Mouse (Mus musculus) olfactory bulb, adult 2 months (tissue): Measurements from ENCODE around the gene Ralgps2. TPM values are rescaled to one million over a fixed set of nuclear protein-coding genes. Genes with fewer than 3 reads are reported as not detected.

Experiments
- H3K27ac ChIP-seq: fragments of 200-500 bp; 2 replicates; pipeline ENCODE4 v1.5.1; 2012; ENCODE audit warnings: low read depth, low read length; ENCODE audit not compliant: insufficient read depth
- H3K4me1 ChIP-seq: fragments of 200-500 bp; 2 replicates; pipeline ENCODE4 v1.6.1; 2012; ENCODE audit warnings: low read length; ENCODE audit not compliant: control insufficient read depth, insufficient read depth
- H3K4me3 ChIP-seq: fragments of 200-500 bp; 2 replicates; pipeline ENCODE4 v1.5.1; 2012; ENCODE audit warnings: mild to moderate bottlenecking, low read depth, low read length, moderate library complexity; ENCODE audit not compliant: insufficient read depth
- CTCF ChIP-seq: fragments of 200-500 bp; IDR thresholded peaks from 2 replicates; pipeline ENCODE4 v1.5.1; 2012; ENCODE audit warnings: low read depth, mild to moderate bottlenecking, low read length, moderate library complexity; ENCODE audit not compliant: insufficient read depth
- POLR2A ChIP-seq: fragments of 200-500 bp; IDR thresholded peaks from 2 replicates; pipeline ENCODE4 v1.6.1; 2012; ENCODE audit warnings: mild to moderate bottlenecking, low read depth, low read length, moderate library complexity; ENCODE audit not compliant: insufficient read depth
- WGBS: fragments of 180-500 bp; shearing (Covaris S2); methylation state at CpG from one replicate; pipeline ENCODE4 v1.1.7; 2018; 5-methylcytosine and 5-hydroxymethylcytosine counted together
- polyA plus RNA-seq: library from polyadenylated mRNA; stranded (reverse); fragments of >200 nt; gene quantifications from 2 replicates; pipeline ENCODE4 v1.2.4, GENCODE M21; 2012; ENCODE audit warnings: low replicate concordance; ENCODE audit not compliant: missing spikeins, insufficient read depth, insufficient read length

The Ralgps2 gene
- polyA plus RNA-seq, 1 experiment: not detected

- no peak for TF ChIP-seq CTCF
- TF ChIP-seq POLR2A: no peak
- Histone ChIP-seq H3K4me3 (no peak overlapping the region), H3K4me1 (peaks cover 2% of the 10 kb centered on the region; the same call in 1 of the 2 replicates), H3K27ac (no peak overlapping the region)
- 88% methylated on average over 7 of the region's 7 CpGs for WGBS
Measured at GRCm38 (mm10) chr1:156978656-156979055, 39.2 kb upstream of the Ralgps2 start.

DNA sequence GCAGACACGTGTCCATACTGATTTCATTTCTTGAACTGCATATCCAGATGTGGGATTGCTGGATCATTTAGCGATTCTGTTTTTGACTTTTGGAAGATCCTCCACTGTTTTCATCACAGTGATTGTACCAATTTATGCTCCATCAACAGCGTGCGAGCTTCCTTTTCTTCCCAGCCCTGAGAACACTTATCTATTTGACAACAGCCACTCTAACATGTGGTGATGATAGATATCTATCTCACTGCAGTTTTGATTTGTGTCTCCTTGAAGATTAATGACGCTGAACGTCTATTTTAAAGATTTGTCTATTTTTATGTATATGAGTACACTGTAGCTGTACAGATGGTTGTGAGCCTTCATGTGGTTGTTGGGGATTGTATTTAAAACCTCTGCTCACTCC, 34.4 kb upstream of the Ralgps2 start:
- Histone ChIP-seq H3K4me3 (no peak overlapping the region), H3K27ac (no peak overlapping the region), H3K4me1 (0 out of 2 replicates have a peak, but pooled peaks cover 2% of the 10 kb centered on the region)
- TF ChIP-seq POLR2A: no peak
- TF ChIP-seq CTCF: no peak
- 82% methylated on average over 6 of the region's 6 CpGs for WGBS

DNA sequence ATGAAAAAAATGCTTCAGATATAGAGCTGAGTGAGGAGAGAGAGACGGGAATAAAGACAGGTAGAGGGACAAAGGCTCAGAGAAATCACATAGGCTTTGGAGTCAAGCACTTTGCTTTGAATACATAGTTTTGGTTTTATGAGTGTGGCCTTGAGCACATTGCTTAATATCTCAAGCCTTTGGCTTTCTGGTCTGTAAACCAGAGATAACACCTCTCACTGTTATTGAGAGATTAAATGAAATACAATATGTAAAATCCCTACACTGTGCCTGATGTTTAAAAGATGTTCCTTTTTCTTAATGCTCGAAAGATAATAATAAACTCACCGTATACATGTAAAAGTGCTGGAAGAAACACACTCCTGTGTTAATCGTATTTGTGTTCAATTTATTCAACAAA, 33.0 kb upstream of the Ralgps2 start:
- WGBS: 93% methylated on average over 4 of the region's 4 CpGs
- Histone ChIP-seq H3K27ac (no peak overlapping the region), H3K4me3 (no peak overlapping the region), H3K4me1 (0 out of 2 replicates have a peak, but pooled peaks cover 2% of the 10 kb centered on the region)
- TF ChIP-seq POLR2A (no peak), CTCF (no peak)

DNA sequence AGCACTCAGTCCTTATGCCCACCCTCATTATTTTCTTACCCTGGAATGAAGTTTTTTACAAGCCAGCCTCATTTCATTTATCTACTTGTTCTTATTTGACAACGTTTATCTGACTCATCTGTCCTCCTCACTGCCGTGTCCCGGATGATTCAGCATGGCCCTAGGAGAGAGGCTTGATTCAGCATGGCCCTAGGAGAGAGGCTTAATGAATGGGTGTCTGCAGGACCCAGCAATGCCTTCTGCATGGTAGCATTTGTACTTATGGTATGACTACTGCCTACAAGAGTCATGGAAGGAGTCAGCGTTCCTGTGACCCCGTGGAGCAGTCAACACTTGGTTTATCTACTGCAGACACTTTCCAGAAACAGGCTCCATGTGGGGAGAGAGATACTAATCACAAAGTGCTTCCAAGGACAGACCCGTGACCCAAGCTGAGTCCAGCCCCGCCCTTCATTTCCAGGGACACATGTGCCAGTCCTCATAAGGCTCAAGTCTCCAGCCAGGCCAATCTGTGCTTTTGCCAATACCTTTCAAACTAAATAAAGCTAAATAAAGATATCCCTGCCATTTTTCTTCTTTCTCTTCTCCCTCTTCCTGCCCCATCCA, 31.9 kb upstream of the Ralgps2 start:
- WGBS: 81% methylated on average over 7 of the region's 7 CpGs
- 0 out of 2 replicates have a peak, but pooled peaks cover 2% of the 10 kb centered on the region for H3K4me1 ChIP-seq
- H3K4me3 ChIP-seq: no peak overlapping the region
- H3K27ac ChIP-seq: no peak overlapping the region
- TF ChIP-seq POLR2A: no peak
- TF ChIP-seq CTCF: no peak

GRCm38 (mm10) chr1:156970641-156971040, 31.2 kb upstream of the Ralgps2 start:
- no peak for TF ChIP-seq CTCF
- no peak for TF ChIP-seq POLR2A
- Histone ChIP-seq H3K27ac (no peak overlapping the region), H3K4me1 (0 out of 2 replicates have a peak, but pooled peaks cover 2% of the 10 kb centered on the region), H3K4me3 (no peak overlapping the region)
- 81% methylated on average over 6 of the region's 6 CpGs for WGBS

GRCm38 (mm10) chr1:156968107-156968506, 28.7 kb upstream of the Ralgps2 start:
- 83% methylated on average over 7 of the region's 7 CpGs for WGBS

GRCm38 (mm10) chr1:156964586-156964932, 25.1 kb upstream of the Ralgps2 start:
- WGBS: 82% methylated on average over 4 of the region's 4 CpGs
- TF ChIP-seq POLR2A (no peak), CTCF (no peak)
- Histone ChIP-seq H3K4me1 (no peaks in the 10 kb centered on the region), H3K27ac (no peak overlapping the region), H3K4me3 (no peak overlapping the region)

More at GRCm38 (mm10) chr1:156968107-156968506, 28.7 kb upstream of the Ralgps2 start:
- TF ChIP-seq POLR2A: no peak
- no peak for TF ChIP-seq CTCF
- no peaks in the 10 kb centered on the region for H3K4me1 ChIP-seq
- H3K4me3 ChIP-seq: no peak overlapping the region
- H3K27ac ChIP-seq: no peak overlapping the region

DNA sequence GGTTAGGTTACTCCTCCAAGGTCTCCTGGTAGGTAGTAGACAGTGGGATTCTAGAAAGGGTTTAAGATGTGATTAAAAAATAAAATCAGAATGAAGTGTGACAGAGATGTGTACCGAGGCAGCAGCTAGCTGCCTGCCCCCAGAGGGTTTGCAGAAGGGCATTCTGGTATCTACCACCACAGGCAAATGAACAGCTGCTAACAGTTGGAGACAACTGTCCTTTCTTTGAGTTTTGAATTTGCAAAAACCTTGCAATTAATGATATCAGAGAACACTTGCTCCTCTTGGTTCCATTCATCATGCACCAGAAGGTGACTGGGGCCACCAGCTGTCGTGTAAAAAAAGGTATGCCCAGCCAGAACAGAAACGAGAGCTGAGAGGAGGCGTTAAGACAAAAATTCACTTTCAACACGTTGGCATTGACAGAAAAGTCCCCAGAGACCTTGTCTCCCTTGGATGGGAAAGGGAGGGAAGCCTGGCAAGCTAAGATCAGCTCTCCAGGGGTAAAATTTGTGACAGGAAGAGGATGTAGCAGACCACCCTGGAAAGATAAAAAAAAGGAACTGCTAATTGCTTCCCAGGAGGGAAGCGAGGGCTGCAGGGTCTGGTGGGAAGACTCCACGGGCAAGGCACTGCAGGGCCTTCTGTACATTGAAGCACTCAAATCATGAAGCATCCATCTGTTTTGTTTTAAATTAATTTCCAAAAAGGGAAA, 24.6 kb upstream of the Ralgps2 start:
- Histone ChIP-seq H3K27ac (no peak overlapping the region), H3K4me3 (no peak overlapping the region), H3K4me1 (no peaks in the 10 kb centered on the region)
- TF ChIP-seq POLR2A (no peak), CTCF (no peak)
- WGBS: 66% methylated on average over 7 of the region's 7 CpGs

DNA sequence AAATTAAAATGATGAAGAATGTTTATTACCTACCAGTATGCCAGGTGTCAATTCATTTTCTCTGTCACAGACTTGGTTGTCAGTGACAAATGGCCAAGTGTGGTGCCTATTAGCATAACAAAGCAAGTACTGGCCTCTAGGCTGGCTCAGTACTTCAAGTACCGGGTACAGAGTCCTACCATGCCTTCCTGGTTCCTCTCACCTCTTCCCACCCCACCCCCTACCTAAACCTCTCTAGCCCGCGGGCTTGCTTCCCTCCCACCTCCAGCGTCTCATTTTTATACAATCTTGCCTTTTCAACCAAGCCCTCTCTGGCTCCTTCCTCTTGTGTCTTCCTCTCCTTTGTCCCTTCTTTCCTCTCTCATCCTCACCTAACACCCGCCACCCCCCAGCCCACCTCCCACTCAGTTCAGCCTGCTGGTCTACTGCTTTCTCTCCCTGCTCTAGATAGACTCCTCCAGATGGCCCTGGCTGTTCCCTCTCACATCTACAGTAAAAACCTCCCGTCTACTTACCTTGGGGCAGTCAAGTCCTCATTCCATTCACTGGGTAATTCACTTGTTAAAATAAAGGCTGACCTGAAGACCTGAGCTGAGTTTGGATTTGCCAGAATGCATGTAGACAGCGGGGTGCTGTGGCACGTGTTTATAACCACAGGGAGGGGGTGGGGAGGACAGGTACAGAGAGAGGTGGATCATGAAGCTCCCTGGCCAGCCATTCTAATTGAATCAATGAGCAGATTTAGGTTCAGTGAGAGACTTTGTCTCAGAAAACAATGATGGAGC, 22.2 kb upstream of the Ralgps2 start:
- Histone ChIP-seq H3K4me1 (no peaks in the 10 kb centered on the region), H3K4me3 (no peak overlapping the region), H3K27ac (no peak overlapping the region)
- WGBS: 79% methylated on average over 8 of the region's 8 CpGs
- TF ChIP-seq POLR2A (no peak), CTCF (no peak)
